Mouse (Mus musculus) activated CD4-positive, CD25-positive, alpha-beta regulatory T cell, adult 4 months (primary cell): ENCODE results near the gene Serpina1f. TPM values are rescaled to one million over a fixed set of nuclear protein-coding genes. Genes with fewer than 3 reads are reported as not detected.

Experiments
- ATAC-seq: one replicate; pipeline ENCODE4 v1.8.0; 2017
- polyA plus RNA-seq, 2 experiments: library from polyadenylated mRNA; unstranded; fragments of 100-300 nt; shearing (Covaris generic); gene quantifications; one replicate each; pipeline ENCODE4 v1.2.1; 2017

Serpina1f gene
- polyA plus RNA-seq, 2 experiments from 2014 or later, result not detected

DNA sequence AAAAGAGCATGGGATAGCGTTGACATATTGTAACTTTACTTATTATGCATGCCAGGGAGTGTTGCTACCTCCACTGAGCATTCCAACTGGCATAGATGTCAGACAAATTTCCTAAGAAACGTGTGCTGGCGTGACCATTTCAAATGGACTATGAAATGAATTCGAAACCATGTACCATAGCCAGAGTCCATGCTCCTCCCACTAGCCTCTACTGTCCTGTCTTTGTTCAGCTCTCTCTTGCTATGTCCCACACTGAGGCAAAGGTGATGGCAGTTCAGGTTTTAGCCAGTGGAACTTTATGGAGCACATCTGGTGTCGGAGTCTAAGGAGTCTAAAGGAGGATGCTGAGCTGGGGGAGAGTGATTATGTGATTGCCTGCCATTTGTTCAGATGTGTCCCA is 35.3 kb downstream of the Serpina1f start:
- ATAC-seq, result no peak

GRCm38 (mm10) chr12:103659171-103659570 is 36.2 kb downstream of the Serpina1f start:
- ATAC-seq, result no peak

DNA sequence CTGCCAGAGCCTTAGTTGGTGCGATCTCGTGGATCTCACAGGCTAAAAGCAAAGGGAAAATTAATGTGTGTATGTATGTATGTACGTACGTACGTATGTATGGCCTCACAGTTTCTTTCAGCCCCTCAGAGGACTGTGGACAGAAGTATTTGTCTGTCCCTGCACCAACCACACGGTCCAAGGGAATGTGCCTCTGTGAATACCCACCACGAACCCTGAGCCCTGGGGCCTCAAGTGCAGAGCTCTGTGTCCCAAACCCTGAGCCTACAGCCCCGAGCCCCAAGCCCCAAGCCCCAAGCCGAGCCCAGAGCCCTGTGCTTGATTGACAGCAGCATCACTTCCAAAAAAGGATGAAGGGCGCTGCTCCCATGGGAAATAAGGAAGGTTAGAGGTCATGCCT is 37.3 kb downstream of the Serpina1f start:
- ATAC-seq, result no peak

DNA sequence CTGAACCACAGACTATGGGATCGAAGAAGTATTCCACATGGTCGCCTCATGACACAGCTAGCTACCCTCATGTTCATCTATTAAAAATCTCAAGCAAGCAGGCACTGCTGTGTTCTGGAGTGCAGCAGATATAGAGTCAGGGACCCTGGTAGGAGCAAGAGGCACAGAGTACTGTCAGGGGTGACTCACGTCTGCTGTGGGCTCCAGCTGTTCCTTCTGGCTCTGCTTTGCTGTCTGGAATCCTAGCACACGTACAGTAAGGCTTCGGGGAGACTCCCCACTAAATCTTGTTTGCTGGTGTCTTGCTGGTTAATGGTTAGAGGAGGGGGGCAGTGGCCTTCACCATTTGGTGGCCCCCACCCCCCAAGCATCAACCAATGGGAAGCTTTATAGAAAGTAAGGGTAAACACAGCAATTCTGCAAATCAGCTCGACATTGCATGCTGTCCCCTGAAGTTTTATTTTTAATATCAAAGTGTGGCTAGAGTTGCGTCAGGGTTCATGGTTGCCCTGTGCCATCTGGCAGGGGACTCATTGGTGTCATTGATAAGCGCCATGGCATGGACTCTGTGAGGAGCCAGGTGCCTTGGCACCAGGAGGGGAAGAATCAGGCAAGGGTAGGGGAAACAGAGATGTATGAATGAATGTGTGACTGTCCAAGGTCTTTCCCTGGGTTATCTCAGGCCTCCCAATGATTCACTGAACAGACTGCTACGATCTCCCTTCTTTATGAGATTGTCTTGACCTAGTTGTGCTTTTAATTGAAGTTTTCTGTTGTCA is 38.3 kb downstream of the Serpina1f start, which contains the start of gene Serpina6:
Gene Serpina6 (minus strand): TSS at position 365 of the 779 bp plus-strand sequence.
- ATAC-seq, result no peak

DNA sequence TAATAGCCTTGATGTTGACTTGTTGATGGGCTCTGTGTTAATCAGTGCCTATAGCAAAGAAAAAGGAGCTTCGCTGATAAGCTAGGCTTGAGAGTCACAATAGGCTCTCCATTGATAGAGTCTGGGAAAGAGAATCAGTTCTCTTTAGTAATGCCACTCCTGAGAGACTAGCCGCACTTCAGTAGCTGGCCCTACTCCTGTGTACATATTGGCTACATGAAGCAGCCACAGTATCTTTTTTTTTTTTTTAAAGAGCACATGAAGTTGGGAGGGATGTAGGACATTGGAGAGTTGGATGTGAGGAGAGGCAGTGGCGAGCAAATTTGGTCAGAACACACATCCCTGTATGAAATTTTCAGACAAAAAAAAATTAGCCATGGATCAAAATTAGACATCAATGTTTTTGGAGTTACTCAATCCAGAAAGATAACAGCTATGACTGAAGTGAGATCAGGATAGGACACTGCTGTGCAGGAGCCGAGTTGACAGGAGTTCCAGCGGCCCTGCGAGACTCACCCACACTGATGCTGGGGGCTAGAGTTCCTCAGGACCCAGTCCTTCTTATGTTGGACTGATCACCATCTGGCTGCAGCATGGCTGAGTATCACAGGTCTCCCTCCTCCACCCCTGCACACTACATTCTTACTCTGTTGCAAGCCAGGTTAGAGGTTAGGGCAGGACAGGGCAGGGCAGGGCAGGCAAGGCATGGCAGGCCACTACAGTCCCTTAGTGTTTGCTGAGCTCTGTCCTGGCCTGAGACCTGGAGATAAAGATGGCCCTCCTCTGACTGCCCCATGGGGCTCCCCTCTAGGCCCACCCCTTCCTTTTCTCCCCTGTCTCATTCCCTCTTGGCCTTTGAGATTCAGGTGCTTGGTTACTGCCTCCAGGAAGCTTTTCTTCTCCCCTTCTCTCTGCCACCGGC is 39.9 kb downstream of the Serpina1f start:
- no peak for ATAC-seq

- ATAC-seq, result no peak
Observed at GRCm38 (mm10) chr12:103653836-103654235, 41.5 kb downstream of the Serpina1f start.

- no peak for ATAC-seq
Observed at GRCm38 (mm10) chr12:103646314-103646713, 49.0 kb downstream of the Serpina1f start.

- no peak for ATAC-seq
Observed at GRCm38 (mm10) chr12:103644601-103645000, 50.7 kb downstream of the Serpina1f start.

DNA sequence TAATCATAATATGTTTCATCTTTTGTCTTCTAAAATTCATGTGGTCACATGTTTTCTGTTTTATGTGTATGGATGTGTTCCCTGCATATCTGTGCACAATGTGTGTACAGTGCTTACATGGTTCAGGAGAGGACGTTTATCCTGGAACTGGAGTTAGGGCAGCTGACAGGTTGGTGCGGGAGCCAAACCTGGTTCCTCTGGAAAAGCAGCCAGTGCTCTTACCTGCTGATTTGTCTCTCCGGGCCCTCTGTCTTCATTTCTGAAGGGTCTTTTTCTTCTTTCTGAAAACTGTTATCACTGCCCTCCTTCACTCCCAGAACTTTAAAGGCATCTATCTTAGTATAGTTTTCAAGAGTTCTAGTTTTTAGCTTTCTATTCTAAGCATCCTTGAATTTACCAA is 51.5 kb downstream of the Serpina1f start:
- no peak for ATAC-seq

- peak; percentile 52 for ATAC-seq
Observed at GRCm38 (mm10) chr12:103643336-103643735, 52.0 kb downstream of the Serpina1f start.

Other genes with a start within 250 kb of the Serpina1f start
- gene Ifi27l2b, start 238.3 kb downstream of the Serpina1f start, polyA plus RNA-seq, result not detected
- under 1 TPM in 1 of 2 experiments, not detected in 1; 0.17 TPM for gene Ppp4r4, start 163.2 kb downstream of the Serpina1f start, polyA plus RNA-seq
- gene Serpina10, start 64.1 kb downstream of the Serpina1f start, polyA plus RNA-seq, result not detected
- gene Serpina6, start 38.3 kb downstream of the Serpina1f start, polyA plus RNA-seq, result not detected
- not detected for gene Serpina16, start 19.4 kb downstream of the Serpina1f start, polyA plus RNA-seq
- not detected for gene Serpina1d, start 78.1 kb upstream of the Serpina1f start, polyA plus RNA-seq
- not detected for gene Serpina1b, start 134.8 kb upstream of the Serpina1f start, polyA plus RNA-seq
- gene Serpina1a, start 168.0 kb upstream of the Serpina1f start, polyA plus RNA-seq, result not detected
- gene Serpina1c, start 209.4 kb upstream of the Serpina1f start, polyA plus RNA-seq, result not detected